Mouse (Mus musculus): ENCODE measurements around the gene Ticam1. TPM values are rescaled to one million over a fixed set of nuclear protein-coding genes. Genes with fewer than 3 reads are reported as not detected.

Ticam1 gene
- 10 to 100 TPM in 1 of 3 experiments, 1 to 10 TPM in 2; 8.1 to 11.5 (median 8.7) TPM for polyA plus RNA-seq (2017; shearing (Covaris generic))

GRCm38 (mm10) chr17:56276643-56277566, at the start of gene Ticam1:
TSS of gene Ticam1 (minus strand) at chr17:56276786.
- ATAC-seq: peak; percentile 77

DNA sequence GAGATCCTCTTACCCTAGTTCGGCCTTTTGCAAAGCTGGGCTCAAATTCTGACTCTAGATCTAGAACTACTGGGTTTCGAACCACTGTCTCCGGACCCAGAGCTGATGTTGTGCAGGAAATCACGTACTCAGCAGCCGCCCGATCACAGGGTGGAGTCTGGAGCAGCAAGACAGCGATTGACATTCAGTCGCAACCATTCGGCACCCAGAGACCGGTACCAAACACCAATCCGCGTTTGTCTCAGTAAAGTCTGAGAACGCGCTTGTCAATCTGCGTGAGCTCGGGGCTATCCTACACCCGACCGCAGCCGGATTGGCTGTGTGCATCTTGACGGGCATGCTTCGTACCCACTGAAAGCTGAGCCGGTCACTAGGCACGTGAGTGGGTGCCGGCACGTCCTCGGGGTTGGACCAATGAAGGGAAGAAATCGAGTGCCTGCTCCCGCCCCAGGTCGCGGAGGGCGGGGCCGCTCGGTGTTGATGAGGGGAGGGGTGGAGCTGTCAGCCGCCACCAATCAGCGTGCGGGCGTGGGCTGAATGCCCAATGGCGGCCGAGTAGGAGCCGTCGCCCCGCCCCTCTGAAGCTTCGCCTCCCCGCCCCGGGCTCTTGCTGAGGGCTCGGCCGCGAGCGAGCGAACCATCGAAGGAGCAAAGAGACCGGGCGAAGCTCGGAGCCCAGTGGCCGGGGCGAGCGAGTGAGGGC, 49.0 kb upstream of the Ticam1 start, which contains the start of gene Kdm4b:
Gene Kdm4b, plus strand, starts transcription at position 613 of the 703 bp plus-strand sequence.
- peak; percentile 94 for ATAC-seq

DNA sequence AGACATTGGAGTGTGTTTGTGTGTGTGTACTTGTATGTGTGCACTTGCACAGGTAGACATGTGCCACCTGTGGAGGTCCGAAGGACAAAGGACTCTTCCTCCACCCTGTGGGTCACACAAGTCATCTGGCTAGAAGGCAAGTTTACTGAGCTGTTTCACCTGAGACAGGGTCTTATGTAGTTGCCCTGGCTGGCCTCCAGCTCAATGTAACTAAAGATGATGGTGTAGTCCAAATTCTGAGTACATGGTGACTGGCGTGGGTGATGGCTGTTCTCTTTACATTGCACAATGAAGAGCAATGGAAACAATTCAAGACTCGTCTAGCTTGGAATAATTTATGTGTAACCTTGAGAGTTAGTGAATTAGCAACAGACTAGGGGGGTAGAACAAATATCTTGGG, 47.8 kb upstream of the Ticam1 start:
- ATAC-seq: no peak

GRCm38 (mm10) chr17:56309191-56309945, 32.8 kb upstream of the Ticam1 start:
- ATAC-seq: no peak

- no peak for ATAC-seq
Measured at GRCm38 (mm10) chr17:56308088-56308487, 31.5 kb upstream of the Ticam1 start.

DNA sequence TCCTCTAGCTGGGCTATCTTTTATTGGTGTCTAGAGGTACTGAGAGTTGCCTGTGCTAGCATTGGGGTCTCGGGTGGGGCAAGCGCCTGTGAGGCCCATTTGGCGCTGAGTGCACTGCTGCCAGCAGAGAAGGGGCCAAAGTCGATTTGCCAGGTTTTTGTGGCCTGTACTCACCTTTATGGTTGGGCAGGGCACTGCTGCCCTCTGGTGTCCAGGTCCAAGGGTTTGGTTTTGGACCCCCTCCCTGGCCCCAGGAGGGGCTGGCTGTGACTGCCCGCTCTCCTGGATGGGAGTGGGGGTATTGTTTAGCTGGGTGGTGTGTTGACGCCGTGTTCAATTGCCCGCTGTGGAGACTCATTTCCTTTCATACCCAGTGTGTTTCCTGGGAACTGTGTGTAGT, 29.2 kb upstream of the Ticam1 start:
- ATAC-seq: no peak

DNA sequence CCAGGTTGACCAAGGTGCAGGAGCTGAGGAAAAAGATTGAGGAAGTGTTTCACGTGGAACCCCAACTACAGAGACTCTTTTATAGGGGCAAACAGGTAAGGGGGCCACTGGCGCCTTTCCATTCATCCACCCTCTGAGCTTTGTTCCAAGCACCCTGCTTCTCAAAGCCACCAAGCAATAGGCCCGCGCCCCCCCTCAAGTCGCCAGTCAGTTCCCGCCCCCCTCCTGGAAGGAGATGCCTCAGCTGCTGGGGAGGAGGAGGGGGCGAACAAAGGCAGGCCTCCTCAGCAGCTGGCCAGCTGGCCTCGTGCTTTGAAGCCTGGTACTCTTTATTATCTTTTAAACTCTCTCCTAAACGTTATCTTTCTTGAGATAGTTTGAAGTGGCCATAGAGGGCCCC, 28.6 kb upstream of the Ticam1 start:
- no peak for ATAC-seq

- ATAC-seq: no peak
Measured at GRCm38 (mm10) chr17:56304718-56305117, 28.1 kb upstream of the Ticam1 start.

DNA sequence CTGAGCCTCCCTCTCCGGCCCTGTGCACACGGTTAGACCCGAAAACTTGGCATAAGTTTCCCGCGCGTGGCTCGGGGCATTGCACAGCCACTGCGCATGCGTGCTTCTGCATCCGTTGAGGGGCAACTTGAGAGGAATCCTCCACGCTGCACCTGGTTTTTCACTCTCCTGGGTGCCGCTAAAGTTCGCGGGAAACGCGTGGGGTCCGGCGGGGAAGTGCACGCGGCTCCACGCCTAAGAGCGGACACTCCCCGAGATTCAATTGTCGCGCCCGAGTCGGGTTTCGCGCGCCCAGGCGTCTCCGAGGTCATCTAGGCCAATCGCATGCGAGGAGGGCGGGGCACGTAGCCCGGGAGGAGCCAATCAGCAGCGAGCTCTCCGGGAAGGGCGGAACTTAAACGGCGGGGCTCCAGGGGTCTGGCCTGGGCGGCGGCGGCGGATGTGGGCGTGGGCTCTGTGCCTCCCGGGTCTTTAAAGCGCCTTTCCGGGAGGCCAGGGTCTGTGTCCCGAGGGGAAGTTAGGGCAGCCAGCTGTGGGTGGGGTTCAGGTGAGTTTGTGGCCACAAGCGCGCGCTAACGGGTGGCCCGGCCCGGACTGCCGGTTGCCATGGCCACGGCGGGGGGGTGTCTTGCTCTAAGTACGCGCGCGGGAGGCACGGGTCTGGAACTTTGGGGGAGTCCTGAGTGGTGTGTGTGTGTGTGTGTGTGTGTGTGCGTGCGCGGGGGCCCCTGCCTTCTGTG, 27.4 kb upstream of the Ticam1 start:
- ATAC-seq: peak; percentile 99

- peak; percentile 26 for ATAC-seq
Measured at GRCm38 (mm10) chr17:56303160-56303846, 26.7 kb upstream of the Ticam1 start, which contains the start of gene Uhrf1. TSS of gene Uhrf1 (plus strand) at chr17:56303321.

- no peak for ATAC-seq
Measured at GRCm38 (mm10) chr17:56302363-56302996, 25.9 kb upstream of the Ticam1 start.

DNA sequence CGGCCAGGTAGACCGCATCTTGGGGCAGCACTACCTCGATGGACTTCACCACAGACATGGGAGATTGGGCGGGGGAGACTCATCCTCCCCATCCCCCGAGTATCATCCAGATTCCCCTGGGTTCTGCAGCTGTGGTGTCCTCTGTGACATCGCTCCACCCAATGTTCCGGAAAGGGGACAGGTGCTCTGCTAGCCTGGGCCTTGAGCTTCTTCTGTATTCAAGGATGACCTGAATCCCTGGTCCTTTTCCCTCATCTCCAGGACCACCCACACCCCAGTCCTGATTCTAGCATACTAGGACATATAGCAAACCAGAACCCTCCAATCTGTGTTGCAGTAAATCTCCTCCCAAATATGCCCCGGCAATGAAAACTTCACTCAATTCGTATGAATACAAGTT, 23.6 kb upstream of the Ticam1 start, which contains the start of gene Arrdc5:
Gene Arrdc5, minus strand, starts transcription at position 101 of the 400 bp plus-strand sequence.
- ATAC-seq: no peak

- no peak for ATAC-seq
Measured at GRCm38 (mm10) chr17:56298238-56298637, 21.7 kb upstream of the Ticam1 start.

GRCm38 (mm10) chr17:56296201-56296600, 19.6 kb upstream of the Ticam1 start:
- no peak for ATAC-seq

DNA sequence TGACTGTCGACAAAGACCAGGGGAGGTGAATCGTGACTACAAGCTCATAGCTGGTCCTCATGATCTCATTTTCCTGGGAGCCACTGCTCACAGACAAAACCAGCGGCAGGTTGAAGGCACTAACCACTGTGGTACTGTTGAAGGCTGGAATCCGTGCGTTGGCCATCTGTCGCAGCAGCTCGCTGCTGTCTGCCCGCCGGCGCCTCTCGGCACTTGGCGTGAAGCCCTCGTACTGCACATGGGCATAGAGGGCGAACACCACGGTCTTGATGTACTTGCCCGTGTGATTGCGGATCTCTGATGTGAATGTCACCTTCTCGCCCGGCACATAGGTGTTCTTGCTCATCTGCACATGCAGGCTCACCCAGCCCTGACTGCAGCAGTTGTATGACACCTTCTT, 17.7 kb upstream of the Ticam1 start:
- ATAC-seq: no peak

DNA sequence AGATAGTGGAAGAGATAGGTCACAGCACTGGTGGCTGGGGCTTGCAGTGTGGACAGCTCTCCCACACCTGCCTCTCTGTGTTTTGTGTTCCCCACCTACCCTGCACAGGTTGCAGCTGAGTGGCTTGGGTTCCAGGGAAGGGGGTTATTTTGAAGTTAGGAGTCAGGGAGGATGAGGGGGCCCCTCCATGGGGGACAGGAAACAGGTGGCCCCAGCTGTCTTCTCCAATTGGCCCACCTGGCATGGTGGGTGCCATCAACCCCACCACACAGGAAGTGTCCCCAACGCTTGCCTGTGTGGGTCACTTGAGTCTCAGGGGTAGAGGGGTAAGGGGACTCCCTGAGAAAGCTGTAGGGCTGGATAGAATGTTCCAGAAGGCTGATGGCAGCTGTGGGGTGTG, 16.7 kb upstream of the Ticam1 start:
- ATAC-seq: no peak

- no peak for ATAC-seq
Measured at GRCm38 (mm10) chr17:56292531-56293222, 16.1 kb upstream of the Ticam1 start, which contains the start of gene Plin3. TSS of gene Plin3 (minus strand) at chr17:56292873.

DNA sequence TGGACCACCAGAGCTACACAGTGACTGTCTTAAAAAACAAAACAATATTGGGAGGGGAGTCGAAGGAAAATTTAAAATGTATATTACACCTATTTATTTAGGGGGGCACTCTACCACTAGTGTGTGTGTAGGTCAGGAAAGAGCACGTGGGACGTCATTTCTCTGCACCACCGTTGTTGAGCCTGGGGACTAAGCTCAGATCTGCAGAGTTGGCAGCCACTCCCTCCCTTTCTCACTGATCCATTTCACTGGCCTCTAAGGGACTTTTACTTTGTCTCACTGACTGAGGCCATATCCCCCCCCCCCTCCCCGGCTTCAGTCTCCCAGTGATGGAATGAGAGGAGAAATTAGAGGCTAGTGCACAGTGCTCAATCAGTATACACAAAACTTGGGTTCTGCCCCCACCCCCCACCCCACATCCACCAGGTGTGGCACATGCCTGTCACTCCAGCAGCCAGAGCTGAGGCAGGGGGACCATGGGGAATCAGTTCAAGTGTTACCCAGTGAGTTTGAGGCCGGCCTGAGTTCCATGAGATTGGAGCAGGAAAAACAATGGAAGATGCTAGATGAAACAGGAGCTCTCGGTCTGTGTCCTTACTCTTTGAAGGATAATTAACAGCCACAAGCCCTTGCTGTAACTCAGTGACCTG, 15.4 kb upstream of the Ticam1 start:
- ATAC-seq: no peak

DNA sequence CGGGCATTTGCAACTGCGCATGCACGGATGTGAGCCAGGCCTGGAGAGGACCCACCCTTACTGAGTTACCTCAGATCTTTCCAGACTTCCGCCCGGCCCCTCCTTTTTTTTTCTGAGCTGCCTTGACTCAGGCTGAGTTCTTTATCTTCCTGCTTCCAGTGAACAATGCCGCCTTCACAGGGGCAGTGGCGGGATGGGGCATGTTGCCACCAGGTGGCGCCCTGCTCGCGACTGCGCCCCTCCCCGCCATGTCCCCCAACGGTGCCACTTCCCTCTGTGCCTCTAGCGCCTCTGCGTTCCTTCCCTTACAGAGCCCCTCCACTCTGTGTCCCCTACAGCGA, 14.6 kb upstream of the Ticam1 start:
- peak; percentile 85 for ATAC-seq
